Mouse (Mus musculus): ENCODE data around the gene Macrod2.
"Not testable (repeated sequence)": the region's sequence is repeated elsewhere in the genome, so short reads cannot be mapped to it uniquely, and the experiment has no call there.

Gene Macrod2

GRCm38 (mm10) chr2:140698585-140698984, 303.5 kb downstream of the Macrod2 start:
- no peak for DNase-seq (ENCODE audit: low spot score)

GRCm38 (mm10) chr2:140703377-140703776, 308.3 kb downstream of the Macrod2 start:
- no peak for DNase-seq (ENCODE audit: low spot score)

GRCm38 (mm10) chr2:140704146-140704545, 309.0 kb downstream of the Macrod2 start:
- DNase-seq (ENCODE audit: low spot score), result no peak

DNA sequence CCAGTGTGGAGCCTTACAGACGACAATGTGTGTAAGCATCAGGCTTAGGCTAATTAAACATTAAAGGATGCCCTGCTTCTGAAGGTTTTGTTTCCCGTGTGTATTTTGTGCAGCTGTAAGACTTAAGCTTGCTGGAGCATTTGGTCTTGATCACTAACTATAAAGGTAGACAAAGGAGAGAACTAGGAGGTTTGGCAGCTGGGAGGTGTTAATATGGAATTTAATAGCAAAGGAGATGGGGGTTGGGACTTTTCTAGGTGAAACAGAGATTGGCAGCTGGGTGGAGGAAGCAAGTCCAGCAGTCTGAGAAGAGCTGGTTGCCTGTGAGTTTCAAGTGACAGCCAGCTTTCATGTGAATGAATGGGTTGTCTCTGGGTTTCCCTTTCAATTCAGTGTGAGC, 310.2 kb downstream of the Macrod2 start:
- no peak for DNase-seq (ENCODE audit: low spot score)

- no peak for DNase-seq (ENCODE audit: low spot score)
Measured at GRCm38 (mm10) chr2:140707550-140707949, 312.4 kb downstream of the Macrod2 start.

DNA sequence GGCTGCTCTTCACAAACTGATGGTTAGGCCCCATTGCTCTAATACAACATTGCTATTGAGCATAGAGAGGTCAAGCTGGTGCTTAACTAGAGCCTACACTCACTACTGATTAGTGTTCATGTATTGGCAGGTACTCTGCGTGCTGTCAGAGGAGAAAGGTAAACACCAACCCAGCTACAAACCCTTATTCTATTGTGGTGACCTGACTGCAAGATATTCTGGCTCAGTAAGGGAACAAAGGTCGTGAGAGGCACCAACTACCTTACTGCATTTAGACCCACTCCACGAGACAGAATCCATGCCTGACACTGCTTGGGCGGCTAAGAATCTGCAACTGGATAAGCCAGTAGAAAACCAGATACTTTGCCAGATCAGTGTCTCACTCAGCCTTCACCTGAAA, 320.7 kb downstream of the Macrod2 start:
- no peak for DNase-seq (ENCODE audit: low spot score)

DNA sequence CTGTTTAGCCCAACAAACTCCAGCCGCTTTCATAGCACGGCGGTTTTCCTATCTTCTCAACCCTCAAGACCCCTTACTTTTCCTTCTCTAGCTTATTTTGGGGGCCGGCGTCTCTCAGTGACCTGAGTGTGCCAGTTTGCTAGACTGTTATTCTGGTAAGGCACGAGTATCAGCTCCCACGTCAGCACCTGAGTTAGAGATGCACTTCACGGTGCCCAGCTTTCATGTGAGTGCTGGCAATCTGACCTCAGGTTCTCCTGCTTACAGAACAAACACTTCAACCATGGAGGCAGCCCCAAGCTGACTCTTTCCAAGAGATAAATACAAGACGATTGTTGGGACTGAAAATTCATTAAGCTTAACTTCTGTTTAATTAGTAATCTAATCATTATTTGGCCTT, 322.3 kb downstream of the Macrod2 start:
- no peak for DNase-seq (ENCODE audit: low spot score)

DNA sequence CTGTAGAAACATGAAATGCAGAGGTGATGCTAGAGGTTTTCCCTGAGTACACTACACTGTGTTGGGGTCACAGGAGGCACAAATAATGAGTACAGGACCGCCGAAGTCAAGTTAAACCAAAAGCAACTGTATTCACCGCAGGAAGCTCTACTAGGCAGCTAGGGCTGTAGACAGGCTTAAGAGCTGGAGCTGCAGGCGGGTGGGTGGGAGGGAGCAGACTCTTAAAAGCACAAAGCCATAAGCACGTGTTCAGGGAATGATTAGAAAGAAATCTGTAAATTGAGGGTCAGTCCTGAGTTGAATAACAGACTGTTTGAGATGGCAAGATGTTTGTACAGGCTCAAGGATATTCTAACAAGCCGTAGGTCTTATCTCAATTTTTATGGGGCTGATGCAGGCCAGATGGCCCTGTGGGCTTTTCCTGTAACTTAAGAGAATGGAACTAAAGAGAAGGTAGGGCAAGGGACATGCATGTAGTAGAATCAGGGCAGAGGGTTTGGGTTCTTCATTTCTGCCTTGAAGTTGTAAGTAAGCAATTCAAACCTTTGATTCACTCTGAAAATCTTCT, 337.6 kb downstream of the Macrod2 start:
- no peak for DNase-seq (ENCODE audit: low spot score)

DNA sequence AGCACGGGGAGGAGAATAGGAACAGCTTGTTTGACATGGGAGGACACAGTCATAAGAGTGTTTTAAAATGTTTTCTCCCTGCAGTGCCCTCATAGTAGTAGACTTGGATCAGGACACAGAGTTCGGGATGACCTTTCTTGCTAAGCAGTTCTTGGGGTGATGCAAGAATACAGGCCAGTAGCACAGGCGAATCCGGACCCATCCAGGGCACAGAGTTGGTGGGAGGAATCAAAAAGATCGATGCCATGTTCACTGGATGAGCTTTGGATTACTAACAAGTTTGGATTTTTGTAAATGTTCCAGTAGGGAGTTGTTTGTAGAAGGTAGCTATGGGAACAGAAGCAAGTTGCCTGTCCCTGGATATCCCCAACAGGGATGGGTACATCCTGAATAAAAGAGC, 345.4 kb downstream of the Macrod2 start:
- no peak for DNase-seq (ENCODE audit: low spot score)

DNA sequence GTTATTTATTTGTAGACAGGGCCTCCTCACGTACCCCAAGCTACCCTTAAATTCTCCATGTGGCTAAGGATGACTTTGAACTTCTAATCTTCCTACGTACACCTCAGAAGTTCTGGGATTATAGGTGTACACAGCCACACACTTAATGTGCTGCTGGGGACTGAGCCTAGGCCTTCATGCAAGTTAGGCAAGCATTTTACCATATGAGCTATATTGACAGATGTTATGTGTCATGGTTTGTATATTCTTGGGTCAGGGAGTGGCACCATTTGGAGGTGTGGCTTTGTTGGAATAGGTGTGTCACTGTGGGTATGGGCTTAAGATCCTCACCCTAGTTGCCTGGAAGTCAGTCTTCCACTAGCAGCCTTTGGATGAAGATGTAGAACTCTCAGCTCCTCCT, 347.8 kb downstream of the Macrod2 start:
- not testable (repeated sequence) for DNase-seq (ENCODE audit: low spot score)

- no peak for DNase-seq (ENCODE audit: low spot score)
Measured at GRCm38 (mm10) chr2:140758881-140759280, 363.8 kb downstream of the Macrod2 start.

DNA sequence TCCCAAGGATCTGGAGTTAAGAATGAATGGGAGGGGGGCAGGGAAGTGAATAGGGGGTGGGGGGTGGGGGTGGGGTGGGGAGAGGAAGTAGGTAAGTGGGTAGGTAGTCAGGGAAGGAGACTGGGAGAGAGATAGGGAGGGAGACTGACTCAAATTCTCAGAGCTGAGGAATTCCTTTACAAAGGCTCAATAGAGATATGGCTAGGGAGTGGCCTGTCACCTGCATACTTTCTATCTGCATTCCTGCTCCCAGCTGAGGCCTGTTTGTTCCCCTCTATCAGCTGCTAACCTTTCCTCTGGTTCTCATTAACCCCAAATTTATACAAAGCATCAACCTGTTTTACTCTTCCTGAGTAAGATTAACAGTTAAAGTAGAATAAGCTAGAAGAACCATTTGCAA, 364.6 kb downstream of the Macrod2 start:
- no peak for DNase-seq (ENCODE audit: low spot score)

DNA sequence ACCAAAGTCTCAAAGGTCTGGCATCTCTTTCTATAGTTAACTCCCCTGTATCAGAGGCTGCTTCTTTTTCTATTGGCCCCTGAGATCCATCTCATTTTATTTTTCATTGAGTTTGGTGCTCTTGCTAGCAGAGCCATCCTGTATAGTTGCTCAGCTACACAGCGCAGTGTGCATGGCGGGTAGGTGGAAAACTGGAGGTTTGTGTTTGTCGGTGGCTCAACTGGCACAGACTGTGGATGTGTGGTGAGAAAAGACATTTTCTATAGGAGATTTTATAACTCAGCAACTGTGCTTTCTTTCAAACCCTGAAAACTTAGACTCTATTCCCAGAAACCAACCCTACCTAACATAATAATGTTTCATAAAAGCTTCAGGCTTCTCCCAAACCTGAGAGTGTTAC, 365.0 kb downstream of the Macrod2 start:
- DNase-seq (ENCODE audit: low spot score), result no peak

- DNase-seq (ENCODE audit: low spot score), result no peak
Measured at GRCm38 (mm10) chr2:140763076-140763891, 368.2 kb downstream of the Macrod2 start.

- DNase-seq (ENCODE audit: low spot score), result no peak
Measured at GRCm38 (mm10) chr2:140769473-140769872, 374.4 kb downstream of the Macrod2 start.

- DNase-seq (ENCODE audit: low spot score), result no peak
Measured at GRCm38 (mm10) chr2:140772825-140773224, 377.7 kb downstream of the Macrod2 start.

DNA sequence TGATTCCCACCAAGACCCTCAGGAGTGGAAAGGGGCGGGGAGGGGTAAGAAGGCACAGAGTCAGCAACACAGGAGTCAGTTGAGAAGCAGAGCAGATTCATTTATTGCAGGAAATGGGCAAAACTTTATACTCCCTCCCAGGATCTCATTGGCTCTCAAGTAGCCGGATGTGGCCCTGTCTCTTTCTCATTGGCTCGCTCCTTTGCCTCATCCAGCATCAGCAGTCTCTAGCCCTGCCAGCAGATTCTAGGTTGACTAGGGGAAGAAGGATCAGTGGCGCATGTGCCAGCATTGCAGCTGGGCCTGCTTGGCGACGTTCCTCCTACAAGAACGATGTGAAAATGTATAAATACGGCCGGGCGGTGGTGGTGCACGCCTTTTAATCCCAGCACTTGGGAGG, 378.3 kb downstream of the Macrod2 start:
- no peak for DNase-seq (ENCODE audit: low spot score)

GRCm38 (mm10) chr2:140774808-140775370, 379.8 kb downstream of the Macrod2 start:
- DNase-seq (ENCODE audit: low spot score), result no peak

DNA sequence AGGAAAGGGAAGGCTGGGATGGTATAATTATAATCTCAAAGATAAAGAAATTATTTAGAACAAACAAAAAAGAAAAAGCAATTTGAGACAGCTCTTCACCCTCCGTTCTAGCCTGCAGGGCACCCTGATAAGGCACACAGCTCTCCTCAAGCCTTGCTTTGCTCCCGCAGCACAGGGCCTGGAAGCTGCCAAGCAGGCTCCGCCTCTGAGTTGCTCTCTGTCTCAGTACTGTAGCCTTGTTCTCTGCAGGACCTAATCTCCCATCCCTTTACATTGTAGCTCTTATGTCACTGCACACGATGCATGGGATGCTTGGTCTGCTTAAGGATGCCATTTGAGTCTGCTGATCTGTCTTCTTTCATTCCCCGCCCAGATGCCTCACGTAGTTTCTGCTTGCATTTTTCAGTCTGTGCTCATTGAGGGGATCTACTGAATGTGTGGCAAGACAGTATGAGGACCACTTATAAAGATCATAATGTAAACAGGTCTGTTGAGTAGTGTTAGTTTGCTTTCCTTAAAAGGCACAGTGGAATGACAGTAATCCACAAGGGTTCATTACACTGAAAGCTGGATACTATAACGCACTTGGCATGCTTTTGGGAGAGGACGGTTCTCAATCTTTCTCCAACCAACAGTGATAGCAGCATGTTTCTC, 380.5 kb downstream of the Macrod2 start:
- DNase-seq (ENCODE audit: low spot score), result no peak

- no peak for DNase-seq (ENCODE audit: low spot score)
Measured at GRCm38 (mm10) chr2:140778212-140778611, 383.1 kb downstream of the Macrod2 start.

DNA sequence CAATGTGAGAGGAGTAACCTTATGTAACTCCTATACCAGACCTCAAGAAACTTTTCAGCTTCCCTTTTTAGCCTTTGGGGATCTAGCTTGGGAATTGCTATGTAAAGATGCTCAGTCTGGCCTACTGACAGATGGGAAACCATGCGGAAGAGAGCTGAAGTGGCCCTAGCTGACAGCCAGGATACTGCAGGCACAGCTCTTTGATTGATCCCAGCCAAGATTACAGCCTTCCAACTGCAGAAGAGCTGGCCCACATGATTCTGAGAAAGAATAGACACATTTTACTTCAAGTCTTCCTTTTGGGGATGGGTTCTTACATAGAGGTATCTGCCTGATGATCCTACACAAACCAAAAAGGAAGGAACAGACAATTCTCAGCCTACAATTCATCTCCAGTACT, 387.9 kb downstream of the Macrod2 start:
- no peak for DNase-seq (ENCODE audit: low spot score)

GRCm38 (mm10) chr2:140784626-140785025, 389.5 kb downstream of the Macrod2 start:
- DNase-seq (ENCODE audit: low spot score), result no peak

DNA sequence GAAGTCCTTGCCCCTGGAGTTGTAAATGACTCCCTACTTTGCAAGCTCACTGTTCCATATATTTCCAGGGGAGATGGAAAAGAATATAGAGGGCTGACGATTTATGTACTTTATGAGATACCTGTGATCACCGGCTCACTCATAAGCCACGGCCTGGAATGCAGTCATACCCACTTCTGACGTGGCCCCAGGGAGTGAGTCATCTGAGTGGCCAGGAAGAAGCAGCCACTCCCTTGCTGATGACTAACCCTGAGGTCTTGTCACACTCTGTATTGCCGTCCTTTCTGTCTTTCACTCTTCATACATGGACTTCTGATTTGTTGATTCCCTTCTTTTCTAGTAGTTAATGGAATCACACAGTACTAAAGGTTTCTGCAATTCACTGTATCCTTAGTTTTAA, 395.3 kb downstream of the Macrod2 start:
- no peak for DNase-seq (ENCODE audit: low spot score)
